Mouse (Mus musculus) layer of hippocampus, postnatal 25 days (tissue): ENCODE results near the gene Cabin1. TPM values are rescaled to one million over a fixed set of nuclear protein-coding genes. Genes with fewer than 3 reads are reported as not detected.
A peak's percentile ranks its signal among the peaks of the same experiment; 100 is the strongest.

Experiments
- DNase-seq, 2 experiments: peaks; one replicate each; pipeline ENCODE4 v3.0.0; 2022; ENCODE audit warnings: mixed read lengths in 2 of 2, low spot score in 1 of 2; ENCODE audit errors: extremely low spot score in 1 of 2
- total RNA-seq, 2 experiments: library from RNA; stranded (reverse); gene quantifications; 2 replicates each; pipeline ENCODE4 v1.2.3; 2021

Cabin1 gene
- total RNA-seq, 2 experiments from 2014 or later = 60.6 to 79.2 TPM

DNA sequence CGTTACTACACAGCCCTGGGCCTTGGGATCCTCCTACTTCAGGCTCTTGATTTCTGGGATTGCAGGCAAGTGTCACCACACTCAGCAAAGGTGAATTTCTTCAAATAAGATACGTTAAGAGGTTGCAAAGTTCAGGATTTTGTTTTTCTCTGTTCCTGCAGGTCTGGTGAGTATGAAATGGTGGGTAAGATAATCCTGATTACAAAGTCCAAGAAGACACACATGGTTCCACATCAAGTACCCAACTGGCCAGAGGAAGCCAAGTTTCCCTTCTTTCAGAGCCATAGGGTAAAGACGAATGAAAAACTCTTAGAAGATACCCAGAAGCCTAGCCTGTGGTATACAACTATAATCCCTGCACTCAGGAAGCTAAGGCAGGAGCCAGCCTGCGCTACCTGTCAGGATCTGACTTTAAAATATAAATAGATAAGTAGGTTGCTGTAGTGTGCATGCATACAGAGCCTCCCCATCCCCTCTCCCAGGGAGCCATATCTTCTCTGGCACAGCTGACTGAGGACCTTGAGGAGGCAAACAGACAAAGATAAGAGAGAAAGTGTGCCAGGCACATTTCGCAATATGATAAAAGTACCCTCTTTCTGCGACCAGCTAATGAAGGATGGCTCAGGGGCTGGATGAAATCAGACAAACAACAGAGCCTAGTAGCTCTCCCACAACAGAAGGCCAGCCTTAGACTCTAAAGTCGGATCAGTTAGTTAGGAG lies 58.3 kb downstream of the Cabin1 start:
- no peak for DNase-seq

DNA sequence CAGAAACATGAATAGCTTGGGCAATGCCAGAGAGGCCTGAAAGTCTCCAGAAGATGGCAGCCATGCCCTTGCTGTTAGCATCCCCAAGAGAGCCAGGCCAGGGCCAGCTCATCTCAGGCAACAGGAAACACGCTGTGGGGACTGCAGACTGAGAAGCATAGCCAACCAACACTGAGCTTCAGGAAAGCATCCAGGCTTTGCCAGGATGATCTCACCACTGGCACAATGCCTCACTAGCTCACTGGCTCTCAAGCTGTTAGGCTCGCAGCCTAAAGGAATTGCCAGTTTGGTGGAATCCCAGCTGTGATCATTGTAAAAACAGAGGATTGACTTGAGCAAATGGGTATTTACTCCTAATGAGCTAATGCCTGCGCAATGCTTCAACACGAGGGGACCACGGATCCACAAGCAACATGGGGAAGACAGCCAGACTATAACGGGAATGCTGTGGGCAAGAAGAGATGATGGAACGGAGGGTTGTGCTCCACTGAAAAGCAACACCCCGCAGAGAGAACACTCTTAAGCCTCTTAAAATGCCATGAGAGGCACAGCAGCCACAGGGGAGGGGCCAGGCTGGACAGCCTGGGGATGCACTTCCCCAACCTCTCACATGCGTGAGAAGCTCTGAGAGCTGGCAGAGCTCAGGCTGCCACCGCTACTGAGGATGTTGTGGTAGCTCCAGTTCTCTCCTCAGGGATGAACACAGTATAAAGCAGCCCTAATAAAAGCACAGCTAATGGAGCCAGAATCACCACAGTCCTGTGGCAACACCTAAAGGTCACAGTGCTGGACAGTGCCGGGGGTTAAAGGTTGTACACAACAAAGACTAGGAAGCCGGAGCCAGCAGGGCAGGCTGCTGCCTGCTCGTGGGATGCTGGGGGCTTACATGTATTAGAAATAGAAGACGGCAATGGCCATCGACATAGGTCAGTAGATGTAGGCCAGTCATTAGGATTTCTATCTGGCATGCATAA lies 59.6 kb downstream of the Cabin1 start:
- peak; percentile 72 to 85 for DNase-seq

DNA sequence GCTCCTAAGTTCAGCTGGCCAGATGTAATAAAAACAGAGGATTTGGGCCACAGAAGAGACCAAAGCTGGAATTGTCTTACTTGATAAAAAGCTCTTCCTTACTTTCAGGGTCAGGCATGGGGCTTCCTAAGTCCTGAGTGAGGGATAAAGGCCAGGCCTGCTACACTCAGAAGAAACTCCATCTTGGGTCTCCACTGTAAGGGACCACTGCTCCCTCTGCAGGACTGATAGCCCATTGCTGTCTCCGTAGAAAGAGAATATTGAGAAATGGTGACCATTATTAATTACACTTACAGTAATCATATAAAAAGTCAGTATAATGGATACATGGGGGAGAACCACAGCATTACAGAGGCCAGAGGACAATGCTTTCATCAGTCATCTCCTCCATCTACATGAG lies 60.6 kb downstream of the Cabin1 start:
- DNase-seq = no peak

DNA sequence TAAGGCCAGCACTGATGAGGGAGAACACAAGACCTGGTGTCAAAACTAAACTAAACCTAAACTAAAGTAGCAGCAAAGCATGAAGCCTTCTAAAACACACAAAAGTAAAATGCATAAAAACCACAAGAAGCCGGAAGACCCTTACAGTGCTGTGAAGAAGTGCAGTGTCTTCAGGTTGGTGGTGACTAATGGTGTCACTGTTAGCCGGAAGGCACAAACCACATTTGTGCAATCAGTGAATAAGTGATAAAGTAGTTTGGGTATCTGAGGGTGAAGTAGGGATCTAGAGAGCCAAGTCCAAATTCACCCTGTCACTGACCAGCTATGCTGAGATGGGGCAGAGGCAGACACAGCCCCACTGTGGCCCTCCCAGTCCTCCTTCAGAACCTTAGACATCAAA lies 61.6 kb downstream of the Cabin1 start:
- DNase-seq = no peak

DNA sequence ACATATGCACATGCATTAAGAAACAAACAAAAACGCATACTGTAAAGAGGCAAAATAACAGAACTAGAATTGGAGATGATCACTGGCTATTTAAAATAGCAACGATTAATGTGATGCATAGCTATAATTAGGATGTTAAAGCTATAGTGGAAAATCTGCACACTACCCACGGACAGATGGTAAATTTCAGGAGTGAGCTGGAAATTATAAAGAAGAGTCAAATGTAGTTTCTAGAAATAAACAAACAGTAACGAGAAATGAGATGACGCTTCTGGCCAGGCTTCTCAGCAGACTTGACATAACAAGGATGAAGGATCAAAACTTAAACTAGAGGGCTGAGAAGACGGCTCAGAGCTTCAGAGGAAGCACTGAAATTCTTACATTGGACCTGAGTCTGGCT lies 62.9 kb downstream of the Cabin1 start:
- no peak for DNase-seq

DNA sequence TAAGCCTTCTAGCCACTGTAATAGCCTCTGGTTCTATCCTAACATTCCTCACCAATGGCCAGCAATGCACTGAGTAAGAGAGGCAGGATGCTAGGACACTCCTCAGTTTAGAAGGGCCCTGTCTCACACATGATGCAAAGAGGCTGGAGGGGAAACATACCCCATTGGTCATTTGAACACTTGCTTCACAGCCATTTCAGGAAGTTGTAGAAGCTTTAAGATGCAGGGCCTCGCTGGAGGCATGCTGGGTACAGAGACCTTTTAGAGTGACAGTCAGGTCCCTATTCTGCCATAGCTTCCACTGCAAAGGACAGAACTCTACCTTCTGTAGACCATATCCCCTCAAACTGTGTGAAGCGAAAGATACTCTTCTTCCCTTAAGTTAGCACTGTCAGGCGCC lies 66.4 kb downstream of the Cabin1 start:
- DNase-seq = no peak

DNA sequence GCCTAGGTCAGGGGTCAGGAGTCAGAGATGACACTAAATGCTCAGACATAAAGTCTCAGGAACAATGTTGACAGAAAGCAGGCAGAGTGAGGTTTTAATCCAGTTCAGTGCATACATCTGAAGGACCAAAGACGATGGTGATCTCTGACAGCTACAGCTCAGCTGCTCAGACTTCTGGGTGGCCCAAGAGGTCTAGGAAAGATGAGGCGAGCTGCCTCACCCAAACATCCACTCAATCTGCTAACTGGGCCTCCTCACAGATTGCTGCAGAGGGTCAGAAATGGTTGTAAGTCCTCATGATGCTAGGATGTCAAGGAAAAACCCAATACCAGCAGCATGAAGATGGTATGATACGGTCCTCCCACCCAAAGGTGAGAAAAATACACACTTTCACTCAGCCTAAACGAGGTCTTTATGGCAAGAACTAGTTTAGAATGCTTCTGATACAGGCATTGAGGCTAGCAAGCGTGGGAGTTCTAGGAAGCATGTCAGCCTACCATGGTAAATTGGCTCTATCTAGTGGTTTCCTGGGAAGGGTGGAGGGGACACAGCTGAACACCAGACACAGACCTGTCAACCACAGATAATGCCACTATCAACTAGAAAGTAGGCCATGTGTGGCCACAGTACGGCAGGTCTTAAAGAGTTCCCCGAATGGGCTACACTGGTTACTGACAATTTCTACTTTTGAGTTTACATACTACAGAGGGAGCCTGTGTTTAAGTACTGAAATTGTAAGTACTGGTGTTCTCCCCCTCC lies 67.4 kb downstream of the Cabin1 start:
- DNase-seq = no peak

DNA sequence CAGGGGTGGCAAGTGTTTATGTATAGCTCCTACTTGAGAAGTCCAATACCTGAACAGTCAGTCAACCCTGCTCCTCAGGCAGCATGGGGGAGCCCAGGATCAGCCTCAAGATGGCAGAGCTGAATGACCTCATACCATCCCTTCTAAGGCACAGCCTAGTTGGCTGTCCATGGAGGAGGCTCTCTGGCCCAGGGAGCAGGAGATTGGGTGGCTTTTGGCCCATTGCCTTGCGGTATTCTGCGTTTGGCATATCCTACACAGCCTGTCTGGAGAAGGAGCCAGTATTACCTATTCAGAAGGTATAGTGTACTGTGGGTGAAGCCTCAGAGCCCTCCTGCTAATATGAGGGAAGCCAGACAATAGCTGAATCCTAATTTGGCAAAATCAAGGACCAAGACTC lies 68.6 kb downstream of the Cabin1 start:
- DNase-seq = no peak

DNA sequence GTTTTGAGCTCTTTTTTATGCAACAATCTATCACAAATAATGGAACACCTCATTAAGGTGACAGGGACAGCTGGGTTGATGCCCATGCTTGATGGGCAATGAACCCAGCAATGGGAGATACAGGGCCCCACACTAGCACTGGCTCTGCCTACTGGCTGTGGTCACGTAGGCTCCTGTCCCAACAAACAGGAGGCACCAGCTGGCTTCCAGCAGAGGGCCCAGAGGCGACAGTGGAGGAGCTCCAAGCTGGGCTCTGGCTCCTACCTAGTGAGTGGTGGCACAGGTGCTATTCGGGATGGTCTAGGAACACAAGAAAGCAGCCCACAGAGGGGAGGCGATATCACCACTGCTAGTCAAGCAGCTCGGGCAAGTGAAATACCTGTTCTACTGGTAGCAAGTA lies 69.1 kb downstream of the Cabin1 start:
- DNase-seq = no peak

DNA sequence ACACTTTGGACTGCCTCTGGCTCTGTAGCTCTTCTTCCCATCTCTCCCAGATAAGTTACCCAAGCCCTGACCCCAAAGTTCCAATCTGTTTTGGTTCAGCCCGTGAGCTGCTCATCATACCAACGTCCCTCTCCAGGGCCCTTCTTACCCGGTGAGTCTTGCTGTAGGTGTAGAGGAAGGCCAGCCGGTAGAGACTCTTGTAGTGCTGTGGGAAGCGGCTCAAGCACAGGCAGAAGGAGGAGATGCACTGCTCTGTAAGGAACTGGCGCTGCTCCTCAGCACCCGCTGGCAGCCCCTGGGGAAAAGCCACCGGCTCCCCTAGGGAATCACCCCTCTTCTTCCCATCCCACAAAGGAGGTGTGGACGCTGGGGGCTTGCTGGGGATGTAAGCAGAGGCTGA lies 69.6 kb downstream of the Cabin1 start:
- no peak for DNase-seq

DNA sequence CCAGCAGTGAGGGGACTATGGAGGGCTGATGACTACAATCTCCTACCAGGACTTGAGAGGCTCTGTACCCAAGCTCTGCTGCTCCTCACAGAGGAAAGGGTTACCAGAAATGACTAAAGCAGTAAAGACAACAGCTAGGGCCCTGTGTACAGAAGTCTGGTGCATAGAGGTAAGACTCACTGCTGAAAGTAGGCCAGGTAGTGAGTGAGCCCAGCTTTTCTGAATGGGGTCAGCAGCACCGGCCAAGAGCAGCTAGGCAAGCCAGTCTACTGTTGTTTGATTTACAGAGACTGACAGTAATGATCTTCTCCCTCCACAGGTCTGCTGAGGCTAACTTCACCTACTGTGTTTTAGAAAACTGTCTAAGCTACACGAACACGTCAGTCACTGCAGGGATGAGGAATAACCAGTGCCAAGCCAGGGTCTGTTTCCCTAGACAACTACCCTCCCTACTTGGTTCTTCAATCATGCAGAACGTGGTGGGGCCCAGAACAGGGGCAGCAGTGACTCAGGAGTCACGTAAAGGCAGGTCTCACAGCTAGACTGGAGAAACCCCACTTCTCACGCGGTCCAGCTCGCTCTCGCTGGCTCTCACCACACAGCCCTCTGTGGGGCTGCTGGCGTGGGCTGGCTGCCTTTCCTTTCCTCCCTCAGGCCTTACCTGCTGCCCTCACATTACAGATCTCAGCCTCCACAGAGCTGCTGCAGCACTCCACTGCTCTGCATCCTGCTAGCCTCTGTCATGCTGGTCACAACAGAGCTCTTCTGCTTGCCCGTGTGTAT lies 70.5 kb downstream of the Cabin1 start:
- no peak for DNase-seq

DNA sequence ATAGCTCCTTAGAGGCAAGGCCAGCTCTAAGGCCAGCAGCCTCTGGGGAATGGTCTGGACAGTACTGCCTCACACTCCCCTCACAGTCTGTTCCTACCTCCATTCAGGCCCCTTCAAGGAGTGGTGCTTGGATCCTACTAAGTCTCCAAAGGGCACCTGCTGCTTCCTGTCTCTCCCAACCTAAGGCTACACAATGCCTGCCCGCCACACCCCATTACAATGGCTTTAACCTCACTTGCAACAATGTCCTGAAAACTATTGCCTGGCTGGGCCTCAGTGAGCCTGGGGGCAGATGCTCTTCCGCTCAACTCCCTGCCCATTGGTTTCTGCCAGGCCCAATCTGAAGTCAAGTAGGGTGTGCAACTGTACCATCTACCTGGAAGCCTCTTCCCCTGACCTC lies 75.5 kb downstream of the Cabin1 start:
- DNase-seq = no peak

DNA sequence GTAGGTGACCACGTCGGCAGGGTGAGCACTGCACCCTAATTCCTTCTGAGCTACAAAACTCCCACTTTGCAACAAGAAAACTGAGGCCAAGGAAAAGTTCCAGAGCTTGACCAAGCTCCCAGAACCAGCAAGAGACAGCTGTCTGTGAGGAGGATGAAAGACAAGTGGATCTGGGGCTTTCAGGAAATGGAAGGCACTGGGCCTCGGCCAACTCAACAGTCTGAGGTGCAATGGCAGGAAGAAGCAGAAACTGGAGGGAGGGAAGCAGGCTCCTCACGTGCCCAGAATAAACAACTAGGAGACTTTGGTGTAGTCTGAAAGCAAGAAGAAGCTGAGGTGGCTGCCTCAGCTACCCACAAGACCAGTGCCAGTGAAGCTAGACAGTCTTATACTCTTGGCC lies 77.4 kb downstream of the Cabin1 start:
- DNase-seq = no peak

DNA sequence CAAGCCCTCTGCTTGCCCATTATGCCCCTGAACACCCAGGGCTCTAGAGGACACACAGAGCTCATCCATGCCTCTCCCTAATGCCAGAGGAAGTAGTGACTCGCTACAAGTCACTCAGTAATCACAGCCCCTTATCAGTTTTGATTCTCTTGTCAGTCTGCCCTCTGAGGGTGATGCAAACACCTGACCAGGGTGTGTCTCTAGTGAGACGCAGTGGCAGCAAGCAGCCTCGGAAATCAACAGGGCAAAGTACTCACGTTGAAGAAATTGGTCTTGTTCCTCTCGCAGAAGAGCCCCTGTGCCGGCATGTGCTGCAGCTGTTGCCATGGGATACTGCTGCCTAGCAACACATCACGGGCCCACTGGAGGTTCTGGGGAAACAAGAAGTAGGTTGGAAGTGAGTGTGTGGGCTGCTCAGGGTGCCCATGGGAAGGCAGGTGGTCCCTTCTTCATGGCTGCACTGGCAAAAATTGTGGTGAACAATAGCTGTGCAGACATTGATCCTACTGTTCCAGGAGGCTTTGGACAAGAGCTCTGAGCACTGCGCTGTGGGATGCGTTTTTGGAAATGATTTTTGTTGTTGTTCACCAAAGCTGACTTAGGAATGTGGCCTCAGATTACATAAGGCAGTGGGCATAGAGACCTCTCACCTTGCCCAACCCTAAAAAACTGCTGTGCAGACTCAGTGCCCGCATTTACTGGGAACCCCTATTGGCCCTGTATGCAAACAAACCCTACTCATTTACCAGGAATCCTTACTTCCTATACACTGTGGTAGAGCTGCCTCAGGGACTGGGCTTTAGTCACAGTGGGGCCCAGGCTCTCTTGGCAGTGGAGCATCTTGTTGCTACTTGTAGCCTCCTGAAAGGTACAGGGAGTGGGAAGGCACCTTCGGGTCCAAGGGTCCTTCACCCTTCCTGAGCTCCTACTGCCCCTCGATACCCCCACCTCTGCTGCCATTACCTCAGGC lies 79.8 kb downstream of the Cabin1 start:
- peak; percentile 62 to 72 for DNase-seq

DNA sequence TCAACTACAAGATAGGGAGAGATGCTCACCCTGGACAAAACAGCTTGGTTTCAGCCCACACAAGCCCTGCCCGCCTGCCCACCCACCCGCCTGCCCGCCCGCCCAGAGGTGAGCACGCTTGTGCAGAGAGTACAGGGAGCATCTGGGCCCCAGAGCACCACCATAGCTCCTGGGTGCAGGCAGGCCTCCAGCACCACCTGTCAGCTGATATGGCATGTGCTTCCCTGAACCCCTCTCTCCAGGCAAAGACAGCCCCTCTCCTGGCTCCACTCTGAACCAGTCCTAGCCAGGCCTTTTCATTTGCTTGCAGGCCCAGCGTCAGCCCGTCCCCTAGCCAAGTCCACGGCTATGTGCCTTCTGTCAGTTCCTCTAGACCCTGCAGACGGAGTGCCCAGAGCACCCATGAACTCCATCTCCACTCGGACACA lies 83.6 kb downstream of the Cabin1 start:
- DNase-seq = no peak

DNA sequence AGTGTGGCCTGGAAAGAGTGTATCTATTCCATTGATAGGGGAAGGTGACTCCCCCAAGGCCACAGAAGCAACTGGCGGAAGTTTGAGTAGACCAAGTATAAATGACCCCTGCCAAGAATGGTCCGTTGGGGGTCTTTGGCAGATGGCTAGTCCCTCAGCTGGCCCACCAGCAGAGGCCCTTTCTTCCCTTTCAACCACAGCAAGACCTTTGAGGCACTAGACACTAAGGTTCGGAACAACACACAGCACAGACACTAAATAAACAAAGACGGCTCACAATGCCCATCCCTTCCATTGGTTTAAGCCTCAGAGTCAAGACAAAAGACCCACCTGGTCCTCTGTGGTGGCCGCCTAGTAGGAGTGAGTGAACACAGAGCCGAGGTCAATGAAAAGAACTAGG lies 84.9 kb downstream of the Cabin1 start:
- DNase-seq = no peak

DNA sequence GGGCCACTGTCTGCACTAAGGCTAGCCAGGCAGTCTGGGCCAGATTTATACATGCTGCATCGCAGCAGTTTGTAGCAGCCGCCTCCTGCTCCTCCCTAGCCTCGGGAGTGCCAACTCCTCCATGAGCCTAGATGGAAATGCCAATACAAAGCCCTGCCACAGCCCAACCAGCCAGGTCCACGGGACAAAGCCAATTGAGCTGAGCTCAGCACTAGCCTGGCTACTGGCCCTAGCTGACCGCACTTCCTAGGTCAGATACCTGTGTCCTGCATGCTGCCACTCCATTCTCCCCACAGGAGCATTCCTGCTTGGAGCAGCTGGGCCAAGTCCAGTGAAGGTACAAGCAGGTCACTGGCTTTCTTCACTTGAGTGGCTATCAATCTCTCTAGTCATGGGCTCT lies 86.2 kb downstream of the Cabin1 start:
- no peak for DNase-seq

DNA sequence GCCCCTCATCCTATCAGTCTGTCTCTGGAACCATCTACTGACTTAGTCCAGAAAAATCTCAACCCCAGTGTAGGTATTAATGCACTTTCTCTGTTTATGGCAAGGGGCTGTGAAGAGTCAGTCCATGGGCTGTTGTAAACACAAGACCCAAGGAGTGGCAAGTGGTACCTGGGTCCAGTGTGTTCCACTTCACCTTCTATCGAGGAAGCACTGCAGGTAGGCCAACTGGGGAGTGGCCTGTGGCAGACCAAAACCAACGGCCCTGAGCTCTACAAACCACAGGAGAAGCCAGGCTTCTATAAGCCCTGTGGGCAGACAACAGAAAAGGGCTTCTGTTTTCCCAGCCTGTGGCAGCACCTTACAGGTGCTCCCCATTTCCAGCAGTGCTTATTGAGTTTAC lies 86.6 kb downstream of the Cabin1 start:
- DNase-seq = no peak
